24 mouse cellular contexts compared by ENCODE assay signal in genomic region chr16:38874481-38874880, GRCm38 (mm10). TPM values are rescaled to one million over a fixed set of nuclear protein-coding genes. Genes with fewer than 3 reads are reported as not detected.
DNase-seq lines count a peak whose midpoint lies in the region; ATAC-seq and TF ChIP-seq lines count a peak whose summit lies in the region.
"Had no signal": no experiment of that assay in that cellular context is flagged by ENCODE, and none has a peak within 500 bp of the region (broad histone marks: within the 10 kb centered on the region; RNA-seq: fewer than 3 reads in every experiment).

No protein-coding gene starts in this region.

- no peak overlapping the region for H3K4me3 ChIP-seq in forebrain, postnatal 0 days (ENCODE audit: low read depth, low read length)
- H3K4me3 ChIP-seq in midbrain, embryonic 13.5 days (replicated peaks) = no peak overlapping the region
- H3K4me3 ChIP-seq: embryonic facial prominence, embryonic 15.5 days; heart, adult 2 months; midbrain, embryonic 10.5 days had no signal

- H3K27ac ChIP-seq in forebrain, postnatal 0 days (ENCODE audit: low read depth, low read length) = no peak overlapping the region
- H3K27ac ChIP-seq in midbrain, embryonic 13.5 days = no peak overlapping the region
- H3K27ac ChIP-seq: embryonic facial prominence, embryonic 15.5 days; heart, adult 2 months; midbrain, embryonic 10.5 days had no signal

- no peak overlapping the region for H3K9ac ChIP-seq in forebrain, postnatal 0 days
- H3K9ac ChIP-seq in midbrain, embryonic 13.5 days (replicated peaks) = no peak overlapping the region
- H3K9ac ChIP-seq: embryonic facial prominence, embryonic 15.5 days had no signal

- ATAC-seq in forebrain, postnatal 0 days = peak; percentile 87
- no peak for ATAC-seq in midbrain, embryonic 13.5 days
- ATAC-seq in activated CD4-positive, CD25-positive, alpha-beta regulatory T cell, adult 4 months = no peak

- no peaks in the 10 kb centered on the region for H3K4me1 ChIP-seq in forebrain, postnatal 0 days (ENCODE audit: insufficient read depth)
- H3K4me1 ChIP-seq in midbrain, embryonic 13.5 days (replicated peaks) = no peaks in the 10 kb centered on the region
- H3K4me1 ChIP-seq: embryonic facial prominence, embryonic 15.5 days had no signal

- no peak for TF ChIP-seq CTCF in forebrain, postnatal 0 days (IDR thresholded peaks at IDR 0.05; ENCODE audit: low read depth)

- peak; percentile 54 for DNase-seq in left cerebral cortex, adult 11 months (ENCODE audit: low spot score)
- no peak for DNase-seq in left cerebral cortex, postnatal 4 days
- peak; percentile 46 for DNase-seq in forebrain, postnatal 0 days
- peak; percentile 39 to 44 for DNase-seq in left cerebral cortex, adult 18-20 months (ENCODE audit: low spot score in 2 of 2)
- DNase-seq in right cerebral cortex, postnatal 36 days (ENCODE audit: low spot score in 2 of 2) = peak; percentile 51 to 68
- DNase-seq: cerebellum, adult 9-11 months; embryo, embryonic 11 days; gastrocnemius, postnatal 14 days; heart, adult 2 months; kidney, adult 8-10 months; liver; lung, adult 18-20 months; thymus, postnatal 14 days had no signal

- no peaks in the 10 kb centered on the region for H3K9me3 ChIP-seq in forebrain, postnatal 0 days (ENCODE audit: low read length)
- H3K9me3 ChIP-seq in midbrain, embryonic 13.5 days = no peaks in the 10 kb centered on the region
- H3K9me3 ChIP-seq: embryonic facial prominence, embryonic 15.5 days; midbrain, embryonic 10.5 days had no signal

- H3K4me2 ChIP-seq in forebrain, postnatal 0 days (ENCODE audit: low read depth) = no peak overlapping the region
- H3K4me2 ChIP-seq in midbrain, embryonic 13.5 days (replicated peaks) = no peak overlapping the region
- H3K4me2 ChIP-seq: embryonic facial prominence, embryonic 15.5 days had no signal

- intact Hi-C loops in left cerebral cortex, postnatal 4 days (cut with DNase I) = no loop called here

- 27% methylated on average over 4 of the region's 4 CpGs for WGBS in forebrain, postnatal 0 days
- 34% methylated on average over 4 of the region's 4 CpGs for WGBS in midbrain, embryonic 13.5 days

- no peaks in the 10 kb centered on the region for H3K36me3 ChIP-seq in forebrain, postnatal 0 days (ENCODE audit: insufficient read depth)
- H3K36me3 ChIP-seq in midbrain, embryonic 13.5 days = no peaks in the 10 kb centered on the region
- H3K36me3 ChIP-seq: embryonic facial prominence, embryonic 15.5 days; midbrain, embryonic 10.5 days had no signal

- no peaks in the 10 kb centered on the region for H3K27me3 ChIP-seq in forebrain, postnatal 0 days (ENCODE audit: insufficient read depth, low read length)
- H3K27me3 ChIP-seq in midbrain, embryonic 13.5 days = no peaks in the 10 kb centered on the region
- H3K27me3 ChIP-seq: embryonic facial prominence, embryonic 15.5 days had no signal

RNA-seq across cellular contexts. Expression of gene Igsf11, which starts 18.0 kb away (rescaled TPM):
- total RNA-seq in left cerebral cortex, postnatal 4 days (2021) = 10 to 100 TPM; 14.3 to 14.4 TPM
- total RNA-seq in forebrain, postnatal 0 days (2014; rRNA removed) = 10.8 and 12.2 TPM in 2 replicates
- polyA plus RNA-seq in forebrain, postnatal 0 days (2015; fragmentation: Nextera tagmentation; extraction: Ambion mirVana) = 1.8 and 2.6 TPM in 2 replicates
- 10 to 100 TPM; 39.0 to 41.5 TPM for total RNA-seq in left cerebral cortex, adult 18-20 months (2021)
- 2.3 and 2.5 TPM in 2 replicates for polyA plus RNA-seq in midbrain, embryonic 13.5 days (2015; fragmentation: Nextera tagmentation; extraction: Ambion mirVana)
- under 1 TPM in 1 of 2 experiments, not detected in 1; 0.28 TPM for polyA plus RNA-seq in activated CD4-positive, CD25-positive, alpha-beta regulatory T cell, adult 4 months (2017; shearing (Covaris generic))

RNA-seq across cellular contexts. Expression of gene 4930435E12Rik, which starts 45.9 kb away (rescaled TPM):
- total RNA-seq in left cerebral cortex, postnatal 4 days (2021) = not detected
- total RNA-seq in forebrain, postnatal 0 days (2014; rRNA removed) = not detected in 2 replicates
- polyA plus RNA-seq in forebrain, postnatal 0 days (2015; fragmentation: Nextera tagmentation; extraction: Ambion mirVana) = not detected in 2 replicates
- total RNA-seq in left cerebral cortex, adult 18-20 months (2021) = not detected
- not detected in 2 replicates for polyA plus RNA-seq in midbrain, embryonic 13.5 days (2015; fragmentation: Nextera tagmentation; extraction: Ambion mirVana)
- not detected for polyA plus RNA-seq in activated CD4-positive, CD25-positive, alpha-beta regulatory T cell, adult 4 months (2017; shearing (Covaris generic))
- total RNA-seq: adrenal gland, postnatal 4 days; gastrocnemius, postnatal 14 days; heart, adult 2 months had no signal
- polyA plus RNA-seq: embryonic facial prominence, embryonic 15.5 days; heart, adult 2 months; heart, postnatal 0 days; hindbrain, embryonic 11.5 days; large intestine, adult 2 months; midbrain, embryonic 10.5 days; neural tube, embryonic 14.5 days; spleen, adult 2 months; stomach, embryonic 16.5 days had no signal
